ENCODE assay signal across 14 mouse cellular contexts in the genomic region with DNA sequence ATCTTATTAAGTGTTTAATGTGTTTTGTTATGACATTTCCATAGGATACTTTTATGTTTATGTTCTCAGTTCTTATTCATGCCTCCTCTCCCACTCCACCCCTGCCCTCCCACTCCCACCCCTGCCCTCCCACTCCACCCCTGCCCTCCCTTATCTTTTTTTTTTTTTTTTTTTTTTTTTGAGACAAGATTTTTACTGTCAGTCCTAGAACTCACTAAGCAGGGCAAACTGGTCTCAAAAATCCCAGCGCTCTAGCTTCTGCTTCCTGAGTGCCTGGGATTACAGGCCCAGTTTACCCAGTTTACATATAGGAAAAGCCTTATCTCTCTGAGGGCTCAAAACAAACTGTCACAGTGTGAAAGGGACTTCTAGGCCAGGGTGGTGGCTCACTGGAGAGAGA. TPM values are rescaled to one million over a fixed set of nuclear protein-coding genes. Genes with fewer than 3 reads are reported as not detected.
DNase-seq lines count a peak whose midpoint lies in the region; ATAC-seq lines count a peak whose summit lies in the region.
"Had no signal": no experiment of that assay in that cellular context is flagged by ENCODE, and none has a peak within 500 bp of the region (broad histone marks: within the 10 kb centered on the region; RNA-seq: fewer than 3 reads in every experiment).

No protein-coding gene starts in this region.

- H3K4me1 ChIP-seq in heart, embryonic 16.5 days (ENCODE audit: control insufficient read depth, insufficient read depth, low read length): peaks cover 22% of the 10 kb centered on the region
- peaks cover 64% of the 10 kb centered on the region for H3K4me1 ChIP-seq in lung, embryonic 15.5 days
- H3K4me1 ChIP-seq in limb, embryonic 13.5 days: peaks cover 41% of the 10 kb centered on the region
- H3K4me1 ChIP-seq in stomach, embryonic 16.5 days (ENCODE audit: control insufficient read depth, insufficient read depth, low read length): peaks cover 22% of the 10 kb centered on the region
- peaks cover 7% of the 10 kb centered on the region for H3K4me1 ChIP-seq in forebrain, embryonic 14.5 days (ENCODE audit: control insufficient read depth, insufficient read depth, low read length)

- DNase-seq in heart, postnatal 4 days: no peak
- DNase-seq in lung, adult 18-20 months: no peak
- DNase-seq in urinary bladder, postnatal 36 days (ENCODE audit: low spot score in 2 of 2): no peak
- DNase-seq in forebrain, embryonic 14.5 days (ENCODE audit: low spot score): no peak
- DNase-seq: right cerebral cortex, postnatal 14 days; thymus, postnatal 14 days had no signal

- no peaks in the 10 kb centered on the region for H3K27me3 ChIP-seq in heart, embryonic 16.5 days (ENCODE audit: control insufficient read depth, insufficient read depth, low read length)
- H3K27me3 ChIP-seq in lung, embryonic 15.5 days: no peaks in the 10 kb centered on the region
- H3K27me3 ChIP-seq in limb, embryonic 13.5 days: no peaks in the 10 kb centered on the region
- H3K27me3 ChIP-seq in stomach, embryonic 16.5 days (ENCODE audit: control insufficient read depth, insufficient read depth, low read length): no peaks in the 10 kb centered on the region
- H3K27me3 ChIP-seq in forebrain, embryonic 14.5 days (replicated peaks; ENCODE audit: control insufficient read depth, insufficient read depth, low read length): 0 out of 2 replicates have a peak, but pooled peaks cover 2% of the 10 kb centered on the region
- H3K27me3 ChIP-seq: embryonic facial prominence, embryonic 13.5 days had no signal

- no peak overlapping the region for H3K4me3 ChIP-seq in heart, embryonic 16.5 days (ENCODE audit: low read length)
- no peak overlapping the region for H3K4me3 ChIP-seq in lung, embryonic 15.5 days
- no peak overlapping the region for H3K4me3 ChIP-seq in limb, embryonic 13.5 days
- no peak overlapping the region for H3K4me3 ChIP-seq in stomach, embryonic 16.5 days (replicated peaks; ENCODE audit: low read length)
- H3K4me3 ChIP-seq in forebrain, embryonic 14.5 days (ENCODE audit: low read depth, low read length): no peak overlapping the region
- H3K4me3 ChIP-seq: embryonic facial prominence, embryonic 13.5 days; forebrain, embryonic 13.5 days; midbrain, embryonic 12.5 days had no signal

- H3K27ac ChIP-seq in heart, embryonic 16.5 days (ENCODE audit: low read length): peak overlapping the region; percentile 19; the same call in 1 of the 2 replicates
- peak overlapping the region; percentile 99 for H3K27ac ChIP-seq in lung, embryonic 15.5 days
- H3K27ac ChIP-seq in limb, embryonic 13.5 days: no peak overlapping the region
- peak overlapping the region; percentile 75 for H3K27ac ChIP-seq in stomach, embryonic 16.5 days (ENCODE audit: low read length)
- no peak overlapping the region for H3K27ac ChIP-seq in forebrain, embryonic 14.5 days (ENCODE audit: low read depth, low read length)
- H3K27ac ChIP-seq: embryonic facial prominence, embryonic 13.5 days; forebrain, embryonic 13.5 days; midbrain, embryonic 12.5 days had no signal

- H3K9ac ChIP-seq in heart, embryonic 16.5 days (ENCODE audit: low read length): no peak overlapping the region
- no peak overlapping the region for H3K9ac ChIP-seq in lung, embryonic 15.5 days
- H3K9ac ChIP-seq in limb, embryonic 13.5 days: no peak overlapping the region
- no peak overlapping the region for H3K9ac ChIP-seq in stomach, embryonic 16.5 days (ENCODE audit: low read length)
- no peak overlapping the region for H3K9ac ChIP-seq in forebrain, embryonic 14.5 days (ENCODE audit: low read length)
- H3K9ac ChIP-seq: embryonic facial prominence, embryonic 13.5 days; forebrain, embryonic 13.5 days; midbrain, embryonic 12.5 days had no signal

- H3K36me3 ChIP-seq in heart, embryonic 16.5 days (ENCODE audit: control insufficient read depth, insufficient read depth): no peaks in the 10 kb centered on the region
- no peaks in the 10 kb centered on the region for H3K36me3 ChIP-seq in lung, embryonic 15.5 days
- no peaks in the 10 kb centered on the region for H3K36me3 ChIP-seq in limb, embryonic 13.5 days
- no peaks in the 10 kb centered on the region for H3K36me3 ChIP-seq in stomach, embryonic 16.5 days (ENCODE audit: control insufficient read depth, insufficient read depth, low read length)
- H3K36me3 ChIP-seq in forebrain, embryonic 14.5 days (ENCODE audit: control insufficient read depth, insufficient read depth, low read length): no peaks in the 10 kb centered on the region
- H3K36me3 ChIP-seq: embryonic facial prominence, embryonic 13.5 days; midbrain, embryonic 12.5 days had no signal

- 68% methylated on average over 1 of the region's 1 CpGs for WGBS in heart, embryonic 16.5 days
- 27% methylated on average over 1 of the region's 1 CpGs for WGBS in lung, embryonic 15.5 days
- 71% methylated on average over 1 of the region's 1 CpGs for WGBS in limb, embryonic 13.5 days
- WGBS in stomach, embryonic 16.5 days: 45% methylated on average over 1 of the region's 1 CpGs
- 82% methylated on average over 1 of the region's 1 CpGs for WGBS in forebrain, embryonic 14.5 days

- no peak for ATAC-seq in heart, embryonic 16.5 days (replicated peaks; ENCODE audit: extremely low read depth, insufficient read depth, low FRiP score)
- ATAC-seq in lung, embryonic 15.5 days (ENCODE audit: borderline replicate concordance, extremely low read depth, low FRiP score, low TSS enrichment): no peak
- no peak for ATAC-seq in limb, embryonic 13.5 days (ENCODE audit: low FRiP score, low read depth)
- no peak for ATAC-seq in stomach, embryonic 16.5 days (ENCODE audit: insufficient read depth, low FRiP score)
- ATAC-seq in forebrain, embryonic 14.5 days: no peak
- ATAC-seq: activated CD4-positive, CD25-positive, alpha-beta regulatory T cell, adult 4 months; forebrain, embryonic 13.5 days had no signal

- H3K4me2 ChIP-seq in heart, embryonic 16.5 days (ENCODE audit: low read depth, low read length): no peak overlapping the region
- peak overlapping the region; percentile 32 for H3K4me2 ChIP-seq in lung, embryonic 15.5 days
- peak overlapping the region; percentile 40 for H3K4me2 ChIP-seq in limb, embryonic 13.5 days (replicated peaks)
- H3K4me2 ChIP-seq in stomach, embryonic 16.5 days (ENCODE audit: low read depth, low read length): peak overlapping the region; percentile 31
- no peak overlapping the region for H3K4me2 ChIP-seq in forebrain, embryonic 14.5 days (ENCODE audit: low read length)
- H3K4me2 ChIP-seq: forebrain, embryonic 13.5 days; midbrain, embryonic 12.5 days had no signal

- 0 out of 2 replicates have a peak, but pooled peaks cover 3% of the 10 kb centered on the region for H3K9me3 ChIP-seq in heart, embryonic 16.5 days (replicated peaks; ENCODE audit: control insufficient read depth, low read length)
- no peaks in the 10 kb centered on the region for H3K9me3 ChIP-seq in lung, embryonic 15.5 days
- H3K9me3 ChIP-seq in limb, embryonic 13.5 days: no peaks in the 10 kb centered on the region
- H3K9me3 ChIP-seq in stomach, embryonic 16.5 days (replicated peaks; ENCODE audit: control insufficient read depth, low read length): no peaks in the 10 kb centered on the region
- no peaks in the 10 kb centered on the region for H3K9me3 ChIP-seq in forebrain, embryonic 14.5 days (replicated peaks; ENCODE audit: control insufficient read depth, low read length)
- H3K9me3 ChIP-seq: embryonic facial prominence, embryonic 13.5 days; forebrain, embryonic 13.5 days; midbrain, embryonic 12.5 days had no signal

RNA-seq across cellular contexts. Expression of gene Ephb4, which starts 3.5 kb away (rescaled TPM):
- 32.1 and 36.4 TPM in 2 replicates for polyA plus RNA-seq in heart, embryonic 16.5 days (2015; fragmentation: Nextera tagmentation; extraction: Ambion mirVana)
- total RNA-seq in heart, postnatal 4 days (2021): 100 to 1,000 TPM; 102 to 108 TPM
- polyA plus RNA-seq in lung, embryonic 15.5 days (2015; fragmentation: Nextera tagmentation; extraction: Ambion mirVana): 57.5 and 58.9 TPM in 2 replicates
- 76.5 and 82.3 TPM in 2 replicates for polyA plus RNA-seq in limb, embryonic 13.5 days (2015; fragmentation: Nextera tagmentation; extraction: Ambion mirVana)
- polyA plus RNA-seq in stomach, embryonic 16.5 days (2015; fragmentation: Nextera tagmentation; extraction: Ambion mirVana): 31.3 and 31.6 TPM in 2 replicates
- 6.2 and 8.0 TPM in 2 replicates for polyA plus RNA-seq in forebrain, embryonic 14.5 days (2014; fragmentation: Nextera tagmentation; extraction: Ambion mirVana)
- polyA plus RNA-seq: activated CD4-positive, CD25-positive, alpha-beta regulatory T cell, adult 4 months had no signal

RNA-seq across cellular contexts. Expression of gene Slc12a9, which starts 13.0 kb away (rescaled TPM):
- 7.7 and 8.5 TPM in 2 replicates for polyA plus RNA-seq in heart, embryonic 16.5 days (2015; fragmentation: Nextera tagmentation; extraction: Ambion mirVana)
- 1 to 10 TPM; 5.0 to 5.5 TPM for total RNA-seq in heart, postnatal 4 days (2021)
- polyA plus RNA-seq in lung, embryonic 15.5 days (2015; fragmentation: Nextera tagmentation; extraction: Ambion mirVana): 12.0 and 13.0 TPM in 2 replicates
- 17.2 and 17.9 TPM in 2 replicates for polyA plus RNA-seq in limb, embryonic 13.5 days (2015; fragmentation: Nextera tagmentation; extraction: Ambion mirVana)
- 12.6 and 13.7 TPM in 2 replicates for polyA plus RNA-seq in stomach, embryonic 16.5 days (2015; fragmentation: Nextera tagmentation; extraction: Ambion mirVana)
- polyA plus RNA-seq in forebrain, embryonic 14.5 days (2014; fragmentation: Nextera tagmentation; extraction: Ambion mirVana): 6.2 and 9.9 TPM in 2 replicates

RNA-seq across cellular contexts. Expression of gene Trip6, which starts 32.2 kb away (rescaled TPM):
- 43.1 and 49.7 TPM in 2 replicates for polyA plus RNA-seq in heart, embryonic 16.5 days (2015; fragmentation: Nextera tagmentation; extraction: Ambion mirVana)
- total RNA-seq in heart, postnatal 4 days (2021): 10 to 100 TPM; 32.5 to 36.0 TPM
- 95.9 and 96.3 TPM in 2 replicates for polyA plus RNA-seq in lung, embryonic 15.5 days (2015; fragmentation: Nextera tagmentation; extraction: Ambion mirVana)
- 104 and 107 TPM in 2 replicates for polyA plus RNA-seq in limb, embryonic 13.5 days (2015; fragmentation: Nextera tagmentation; extraction: Ambion mirVana)
- 77.6 and 77.8 TPM in 2 replicates for polyA plus RNA-seq in stomach, embryonic 16.5 days (2015; fragmentation: Nextera tagmentation; extraction: Ambion mirVana)
- 18.2 and 18.4 TPM in 2 replicates for polyA plus RNA-seq in forebrain, embryonic 14.5 days (2014; fragmentation: Nextera tagmentation; extraction: Ambion mirVana)

RNA-seq across cellular contexts. Expression of gene Srrt, which starts 38.9 kb away (rescaled TPM):
- 94.5 and 97.0 TPM in 2 replicates for polyA plus RNA-seq in heart, embryonic 16.5 days (2015; fragmentation: Nextera tagmentation; extraction: Ambion mirVana)
- 100 to 1,000 TPM; 108 to 119 TPM for total RNA-seq in heart, postnatal 4 days (2021)
- 145 and 155 TPM in 2 replicates for polyA plus RNA-seq in lung, embryonic 15.5 days (2015; fragmentation: Nextera tagmentation; extraction: Ambion mirVana)
- polyA plus RNA-seq in limb, embryonic 13.5 days (2015; fragmentation: Nextera tagmentation; extraction: Ambion mirVana): 141 and 149 TPM in 2 replicates
- polyA plus RNA-seq in stomach, embryonic 16.5 days (2015; fragmentation: Nextera tagmentation; extraction: Ambion mirVana): 113 and 116 TPM in 2 replicates
- 78.9 and 95.2 TPM in 2 replicates for polyA plus RNA-seq in forebrain, embryonic 14.5 days (2014; fragmentation: Nextera tagmentation; extraction: Ambion mirVana)

RNA-seq across cellular contexts. Expression of gene Ufsp1, which starts 52.0 kb away (rescaled TPM):
- polyA plus RNA-seq in heart, embryonic 16.5 days (2015; fragmentation: Nextera tagmentation; extraction: Ambion mirVana): 8.5 TPM in 2 replicates
- total RNA-seq in heart, postnatal 4 days (2021): 1 to 10 TPM; 7.5 to 8.0 TPM
- polyA plus RNA-seq in lung, embryonic 15.5 days (2015; fragmentation: Nextera tagmentation; extraction: Ambion mirVana): 5.3 and 5.8 TPM in 2 replicates
- polyA plus RNA-seq in limb, embryonic 13.5 days (2015; fragmentation: Nextera tagmentation; extraction: Ambion mirVana): 8.4 and 9.6 TPM in 2 replicates
- polyA plus RNA-seq in stomach, embryonic 16.5 days (2015; fragmentation: Nextera tagmentation; extraction: Ambion mirVana): 7.3 and 8.6 TPM in 2 replicates
- polyA plus RNA-seq in forebrain, embryonic 14.5 days (2014; fragmentation: Nextera tagmentation; extraction: Ambion mirVana): 9.8 and 10.3 TPM in 2 replicates

Comparison
In these comparisons a context has a peak if more than half of its experiments do, and no peak if none do; other contexts are left out.
1. H3K27ac ChIP-seq: peak in heart, embryonic 16.5 days (single experiment), lung, embryonic 15.5 days (single experiment) and stomach, embryonic 16.5 days (single experiment); none in limb, embryonic 13.5 days (single experiment) and forebrain, embryonic 14.5 days (single experiment).
2. H3K4me2 ChIP-seq: peak in lung, embryonic 15.5 days (single experiment), limb, embryonic 13.5 days (single experiment) and stomach, embryonic 16.5 days (single experiment); none in heart, embryonic 16.5 days (single experiment) and forebrain, embryonic 14.5 days (single experiment).